ENCODE assay signal across 8 mouse cellular contexts in the genomic region with DNA sequence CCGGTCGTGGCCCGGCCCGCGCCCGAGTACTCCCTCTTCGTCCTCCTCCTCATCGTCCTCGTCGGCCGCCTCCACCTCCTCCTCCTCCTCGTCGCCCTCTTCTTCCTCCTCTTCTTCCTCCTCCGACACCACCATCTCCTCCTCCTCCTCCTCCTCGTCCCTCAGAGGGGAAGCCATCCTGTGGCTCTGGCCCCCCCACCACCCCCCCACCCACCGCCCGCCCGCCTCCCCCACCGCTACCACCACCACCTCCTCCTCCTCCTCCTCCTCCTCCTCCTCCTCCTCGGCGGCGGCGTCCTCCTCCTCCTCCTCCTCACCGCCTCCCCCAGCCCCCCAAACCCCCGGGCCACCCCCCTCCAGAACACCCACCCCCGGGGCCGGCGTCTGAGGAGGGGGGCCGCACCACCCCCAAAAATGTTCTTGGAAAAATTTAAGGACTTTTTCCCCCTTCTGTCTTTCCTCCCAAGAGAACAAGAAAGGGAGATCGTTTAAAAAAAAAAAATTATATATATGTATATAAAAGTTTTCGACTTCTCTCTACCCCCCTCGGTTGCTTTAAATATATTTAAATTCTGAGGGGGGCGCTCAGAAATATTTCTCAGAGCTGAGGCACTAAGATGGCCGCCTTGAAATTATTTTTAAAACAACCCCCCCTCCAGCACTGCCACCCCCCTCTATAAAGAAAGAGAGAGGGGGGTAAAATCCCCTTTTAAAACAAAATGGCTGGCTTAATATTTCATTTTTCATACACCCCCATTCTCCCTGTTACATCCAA. TPM values are rescaled to one million over a fixed set of nuclear protein-coding genes. Genes with fewer than 3 reads are reported as not detected.
DNase-seq lines count a peak whose midpoint lies in the region; ATAC-seq and TF ChIP-seq lines count a peak whose summit lies in the region.

Gene Chd3 (minus strand): TSS at position 192 of the 775 bp plus-strand sequence.

- no peak for DNase-seq in left cerebral cortex, adult 2 months (ENCODE audit: extremely low spot score in 1 of 2, low spot score in 2 of 2)
- DNase-seq in left cerebral cortex, adult 11 months (ENCODE audit: low spot score), result no peak
- no peak for DNase-seq in adrenal gland, postnatal 36 days
- DNase-seq in gonadal fat pad, adult 2 months (ENCODE audit: low read depth), result no peak
- DNase-seq in layer of hippocampus, postnatal 10 days (ENCODE audit: low spot score in 2 of 2), result peak in 1 of 2 experiments; percentile 54
- peak; percentile 52 to 57 for DNase-seq in thymus, postnatal 36 days
- no peak for DNase-seq in spleen, adult 12 weeks (ENCODE audit: low spot score)

- peak within 1 kb of the TSS; percentile 91 for H3K4me3 ChIP-seq in left cerebral cortex, adult 2 months

- TF ChIP-seq CTCF in left cerebral cortex, adult 2 months (IDR thresholded peaks at IDR 0.05), result no peak

- intact Hi-C loops in left cerebral cortex, adult 2 months (cut with DNase I), result no loop called here

- ATAC-seq in megakaryocyte progenitor cell, adult 5-6 weeks (replicated peaks; ENCODE audit: poor library complexity), result no peak

- peak within 1 kb of the TSS; percentile 91 for H3K27ac ChIP-seq in left cerebral cortex, adult 2 months

RNA-seq across cellular contexts. Expression of gene Chd3, which starts in this region (rescaled TPM):
- 100 to 1,000 TPM; 406 to 416 TPM for total RNA-seq in left cerebral cortex, adult 2 months (2021)
- 100 to 1,000 TPM in 1 of 2 experiments, 10 to 100 TPM in 1; 78.6 to 119 TPM for total RNA-seq in adrenal gland, postnatal 36 days (2021)
- polyA plus RNA-seq in gonadal fat pad, adult 2 months (2012; rRNA removed), result 66.3 and 80.2 TPM in 2 replicates
- total RNA-seq in layer of hippocampus, postnatal 10 days (2021), result 100 to 1,000 TPM; 540 to 617 TPM
- 17.0 and 22.4 TPM in 2 replicates for total RNA-seq in megakaryocyte progenitor cell, adult 5-6 weeks (2015)
- total RNA-seq in megakaryocyte progenitor cell, adult 5-6 weeks (2017), result 19.9 and 38.2 TPM in 2 replicates

Comparison
In these comparisons a context has a peak if more than half of its experiments do, and no peak if none do; other contexts are left out.
1. DNase-seq: peak in thymus, postnatal 36 days (2 of 2); none in left cerebral cortex, adult 2 months (0 of 2), left cerebral cortex, adult 11 months (single experiment), adrenal gland, postnatal 36 days (0 of 2), gonadal fat pad, adult 2 months (single experiment) and spleen, adult 12 weeks (single experiment).